Mouse (Mus musculus): Measurements from ENCODE around the gene Pank2. TPM values are rescaled to one million over a fixed set of nuclear protein-coding genes. Genes with fewer than 3 reads are reported as not detected.
"Not testable (repeated sequence)": the region's sequence is repeated elsewhere in the genome, so short reads cannot be mapped to it uniquely, and the experiment has no call there.

Pank2 gene
- polyA plus RNA-seq (2016; fragmentation: Nextera tagmentation; extraction: Ambion mirVana) = 37.1 and 37.6 TPM in 2 replicates

DNA sequence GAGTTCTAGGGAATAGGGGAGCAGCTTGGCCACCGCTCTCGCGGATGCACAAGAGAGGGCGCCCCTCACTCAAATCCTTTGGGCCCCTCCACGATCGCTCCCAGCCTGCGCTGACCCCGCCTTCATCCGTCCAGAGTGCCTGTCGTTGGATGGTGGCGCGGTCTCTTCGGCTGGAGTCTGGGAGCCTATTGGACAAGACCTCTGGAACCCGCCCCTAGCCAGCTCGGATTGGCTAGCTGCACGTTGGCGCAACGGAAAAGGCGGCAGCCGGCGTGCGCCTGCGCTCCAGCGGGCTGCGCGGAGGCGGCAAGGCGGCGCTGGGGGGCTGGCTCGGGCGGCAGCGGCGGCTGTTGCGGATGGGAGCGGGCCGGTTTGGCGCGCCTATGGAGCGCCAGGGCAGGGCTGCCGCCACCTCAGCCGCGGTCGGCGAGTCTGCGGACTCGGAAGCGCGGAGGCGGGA is at the start of gene Pank2:
TSS of gene Pank2 (plus strand) at position 283 of the 460 bp plus-strand sequence.
- no peaks in the 10 kb centered on the region for H3K9me3 ChIP-seq (replicated peaks)
- H3K4me3 ChIP-seq = peak within 1 kb of the TSS; percentile 87
- ATAC-seq (ENCODE audit: insufficient number of reproducible peaks, low FRiP score) = peak; percentile 99
- peak within 1 kb of the TSS; percentile 99 for H3K27ac ChIP-seq (ENCODE audit: poor library complexity, severe bottlenecking)
- no peaks in the 10 kb centered on the region for H3K36me3 ChIP-seq
- WGBS = 0% methylated on average over 49 of the region's 49 CpGs
- H3K4me2 ChIP-seq = peak within 1 kb of the TSS; percentile 77
- H3K9ac ChIP-seq = peak within 1 kb of the TSS; percentile 95
- H3K4me1 ChIP-seq (replicated peaks) = peaks cover 34% of the 10 kb centered on the region
- no peaks in the 10 kb centered on the region for H3K27me3 ChIP-seq (replicated peaks)

- no peak overlapping the region for H3K9ac ChIP-seq
- 66% methylated on average over 7 of the region's 7 CpGs for WGBS
- H3K36me3 ChIP-seq = peaks cover 25% of the 10 kb centered on the region
- H3K4me3 ChIP-seq = no peak overlapping the region
- no peak overlapping the region for H3K4me2 ChIP-seq
- peak; percentile 6; the same call in 1 of the 2 replicates for ATAC-seq (ENCODE audit: insufficient number of reproducible peaks, low FRiP score)
- no peaks in the 10 kb centered on the region for H3K27me3 ChIP-seq (replicated peaks)
- H3K9me3 ChIP-seq (replicated peaks) = no peaks in the 10 kb centered on the region
- H3K27ac ChIP-seq (ENCODE audit: poor library complexity, severe bottlenecking) = no peak overlapping the region
- H3K4me1 ChIP-seq (replicated peaks) = peaks cover 33% of the 10 kb centered on the region
Observed at GRCm38 (mm10) chr2:131213773-131214172, 48.5 kb upstream of the Pank2 start.

- Histone ChIP-seq H3K36me3 (peaks cover 25% of the 10 kb centered on the region), H3K4me1 (replicated peaks) (peaks cover 23% of the 10 kb centered on the region), H3K4me3 (no peak overlapping the region), H3K4me2 (no peak overlapping the region), H3K9ac (no peak overlapping the region), H3K9me3 (replicated peaks) (no peaks in the 10 kb centered on the region), H3K27ac (ENCODE audit: poor library complexity, severe bottlenecking) (no peak overlapping the region), H3K27me3 (replicated peaks) (no peaks in the 10 kb centered on the region)
- no peak for ATAC-seq (ENCODE audit: insufficient number of reproducible peaks, low FRiP score)
- WGBS = 77% methylated on average over 7 of the region's 7 CpGs
Observed at GRCm38 (mm10) chr2:131215941-131216858, 46.1 kb upstream of the Pank2 start.

GRCm38 (mm10) chr2:131220030-131220429 is 42.3 kb upstream of the Pank2 start:
- no peaks in the 10 kb centered on the region for H3K36me3 ChIP-seq
- no peak overlapping the region for H3K27ac ChIP-seq (ENCODE audit: poor library complexity, severe bottlenecking)
- H3K4me3 ChIP-seq = no peak overlapping the region
- ATAC-seq (ENCODE audit: insufficient number of reproducible peaks, low FRiP score) = no peak
- 56% methylated on average over 4 of the region's 4 CpGs for WGBS
- no peaks in the 10 kb centered on the region for H3K9me3 ChIP-seq (replicated peaks)
- H3K4me2 ChIP-seq = no peak overlapping the region
- peaks cover 11% of the 10 kb centered on the region for H3K4me1 ChIP-seq (replicated peaks)
- no peaks in the 10 kb centered on the region for H3K27me3 ChIP-seq (replicated peaks)
- H3K9ac ChIP-seq = no peak overlapping the region; the same call in 1 of the 2 replicates

DNA sequence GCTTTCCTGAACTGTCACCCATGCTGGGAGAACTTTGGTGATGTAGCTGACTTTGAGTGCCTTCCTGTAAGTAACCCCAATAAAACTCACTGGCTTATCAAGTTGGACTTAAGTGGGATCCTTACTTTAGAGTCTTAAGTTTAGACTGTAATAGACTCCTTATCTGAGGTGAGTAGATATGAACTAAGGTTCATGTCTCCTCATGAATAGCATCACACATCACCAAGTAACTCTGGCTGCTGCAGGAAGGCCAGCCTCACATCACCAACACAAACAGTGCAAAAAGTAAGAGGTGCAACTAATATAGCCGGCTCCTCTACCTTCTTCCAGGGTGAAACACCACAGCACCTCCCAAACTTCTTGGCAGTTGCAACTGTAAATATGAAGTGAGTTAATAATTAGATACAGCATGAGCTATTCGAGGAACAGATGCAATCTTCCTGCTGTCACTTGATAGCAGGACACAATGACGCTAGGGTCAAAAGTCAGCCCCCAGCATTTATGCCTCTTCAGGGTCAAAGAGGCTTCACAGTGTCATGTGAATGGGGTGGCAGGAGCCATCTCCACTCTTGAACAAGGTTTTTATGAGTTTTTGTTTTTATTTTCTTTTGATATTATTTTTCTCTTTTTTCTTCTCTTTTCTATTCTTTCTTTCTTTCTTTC is 40.3 kb upstream of the Pank2 start:
- H3K27ac ChIP-seq (ENCODE audit: poor library complexity, severe bottlenecking) = no peak overlapping the region
- no peak for ATAC-seq (ENCODE audit: insufficient number of reproducible peaks, low FRiP score)
- H3K4me2 ChIP-seq = no peak overlapping the region
- H3K4me3 ChIP-seq = no peak overlapping the region
- 52% methylated on average over 3 of the region's 3 CpGs for WGBS
- H3K9ac ChIP-seq = no peak overlapping the region
- no peaks in the 10 kb centered on the region for H3K27me3 ChIP-seq (replicated peaks)
- no peaks in the 10 kb centered on the region for H3K9me3 ChIP-seq (replicated peaks)
- H3K36me3 ChIP-seq = no peaks in the 10 kb centered on the region
- H3K4me1 ChIP-seq (replicated peaks) = peaks cover 11% of the 10 kb centered on the region

DNA sequence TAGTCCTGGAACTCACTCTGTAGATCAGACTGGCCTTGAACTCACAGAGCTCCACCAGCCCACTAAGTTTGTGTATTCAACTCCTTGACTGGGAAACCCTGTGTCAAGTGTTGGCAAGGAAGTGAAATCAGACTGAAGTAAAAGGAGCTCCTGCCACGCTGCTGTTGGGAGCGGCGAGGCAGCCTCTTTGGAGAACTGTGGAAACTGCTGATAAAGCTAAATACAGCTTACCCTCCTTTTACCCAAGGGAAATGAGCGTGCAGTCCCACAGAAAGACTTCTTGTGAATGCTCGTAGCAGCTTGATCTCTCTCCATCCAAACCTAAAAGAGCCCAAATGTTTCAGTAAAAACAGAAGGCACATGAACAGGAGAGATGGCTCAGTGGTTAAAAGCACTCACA is 39.7 kb upstream of the Pank2 start:
- WGBS = 21% methylated on average over 5 of the region's 5 CpGs
- Histone ChIP-seq H3K4me2 (no peak overlapping the region), H3K9me3 (replicated peaks) (no peaks in the 10 kb centered on the region), H3K36me3 (no peaks in the 10 kb centered on the region), H3K4me3 (no peak overlapping the region), H3K27ac (ENCODE audit: poor library complexity, severe bottlenecking) (no peak overlapping the region), H3K4me1 (replicated peaks) (peaks cover 11% of the 10 kb centered on the region), H3K27me3 (replicated peaks) (no peaks in the 10 kb centered on the region), H3K9ac (no peak overlapping the region)
- ATAC-seq (ENCODE audit: insufficient number of reproducible peaks, low FRiP score) = no peak

- no peak overlapping the region for H3K27ac ChIP-seq (ENCODE audit: poor library complexity, severe bottlenecking)
- H3K4me2 ChIP-seq = no peak overlapping the region
- H3K9me3 ChIP-seq (replicated peaks) = no peaks in the 10 kb centered on the region
- no peak overlapping the region for H3K4me3 ChIP-seq
- H3K9ac ChIP-seq = no peak overlapping the region
- H3K36me3 ChIP-seq = no peaks in the 10 kb centered on the region
- H3K4me1 ChIP-seq (replicated peaks) = peaks cover 11% of the 10 kb centered on the region
- peak; percentile 83 for ATAC-seq (ENCODE audit: insufficient number of reproducible peaks, low FRiP score)
- no peaks in the 10 kb centered on the region for H3K27me3 ChIP-seq (replicated peaks)
- WGBS = 52% methylated on average over 1 of the region's 1 CpGs
Observed at GRCm38 (mm10) chr2:131223569-131223968, 38.7 kb upstream of the Pank2 start.

DNA sequence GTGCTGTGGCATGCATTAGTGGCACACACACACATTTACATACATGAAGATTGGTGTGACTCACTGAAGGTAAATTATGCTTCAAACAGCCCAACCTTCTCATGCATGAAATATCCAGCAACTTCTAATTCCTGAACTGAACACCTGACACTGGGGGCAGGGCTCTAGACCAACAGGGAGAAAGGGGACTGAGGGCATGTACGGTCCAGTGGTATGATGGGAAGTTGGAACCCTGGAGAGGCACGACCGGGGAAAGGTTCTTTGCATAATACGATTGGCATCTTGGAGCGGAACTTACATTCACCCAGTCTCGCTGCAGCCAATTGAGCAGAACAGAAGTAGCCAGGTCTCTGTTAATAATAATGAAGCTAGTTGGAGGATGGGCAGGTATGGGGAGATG is 37.1 kb upstream of the Pank2 start:
- Histone ChIP-seq H3K36me3 (no peaks in the 10 kb centered on the region), H3K27ac (ENCODE audit: poor library complexity, severe bottlenecking) (no peak overlapping the region), H3K4me1 (replicated peaks) (peaks cover 9% of the 10 kb centered on the region), H3K4me2 (no peak overlapping the region), H3K9me3 (replicated peaks) (no peaks in the 10 kb centered on the region), H3K27me3 (replicated peaks) (no peaks in the 10 kb centered on the region), H3K9ac (no peak overlapping the region), H3K4me3 (no peak overlapping the region)
- no peak for ATAC-seq (ENCODE audit: insufficient number of reproducible peaks, low FRiP score)
- 87% methylated on average over 6 of the region's 6 CpGs for WGBS

- 69% methylated on average over 2 of the region's 2 CpGs for WGBS
- H3K4me2 ChIP-seq; H3K9me3 ChIP-seq (replicated peaks); H3K27ac ChIP-seq (ENCODE audit: poor library complexity, severe bottlenecking); H3K9ac ChIP-seq; ATAC-seq (ENCODE audit: insufficient number of reproducible peaks, low FRiP score); H3K4me3 ChIP-seq; H3K4me1 ChIP-seq (replicated peaks); H3K27me3 ChIP-seq (replicated peaks); H3K36me3 ChIP-seq: not testable (repeated sequence)
Observed at GRCm38 (mm10) chr2:131226669-131227068, 35.6 kb upstream of the Pank2 start.

DNA sequence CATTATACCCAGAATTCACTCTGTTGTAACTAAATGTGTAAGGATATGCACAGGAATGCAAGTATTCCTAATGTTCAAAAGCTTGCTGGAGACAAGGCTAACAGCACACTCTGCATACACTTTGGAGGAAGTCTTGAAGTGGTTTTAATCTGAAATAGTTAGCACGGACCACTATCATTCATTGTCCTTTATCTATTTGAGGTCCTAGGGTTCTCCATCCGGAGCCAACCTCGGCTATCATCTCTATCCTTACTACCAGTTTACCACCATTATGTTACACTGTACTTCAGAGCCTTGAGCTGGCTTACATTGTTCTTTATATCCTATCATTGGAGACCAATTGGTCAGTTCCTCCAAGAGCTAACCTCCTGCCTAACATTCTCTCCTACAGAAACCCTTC is 35.1 kb upstream of the Pank2 start:
- Histone ChIP-seq H3K4me2 (no peak overlapping the region), H3K27me3 (replicated peaks) (no peaks in the 10 kb centered on the region), H3K4me1 (replicated peaks) (peaks cover 4% of the 10 kb centered on the region), H3K9ac (no peak overlapping the region), H3K4me3 (no peak overlapping the region), H3K9me3 (replicated peaks) (no peaks in the 10 kb centered on the region), H3K36me3 (no peaks in the 10 kb centered on the region), H3K27ac (ENCODE audit: poor library complexity, severe bottlenecking) (no peak overlapping the region)
- ATAC-seq (ENCODE audit: insufficient number of reproducible peaks, low FRiP score) = no peak
- 75% methylated on average over 3 of the region's 3 CpGs for WGBS

DNA sequence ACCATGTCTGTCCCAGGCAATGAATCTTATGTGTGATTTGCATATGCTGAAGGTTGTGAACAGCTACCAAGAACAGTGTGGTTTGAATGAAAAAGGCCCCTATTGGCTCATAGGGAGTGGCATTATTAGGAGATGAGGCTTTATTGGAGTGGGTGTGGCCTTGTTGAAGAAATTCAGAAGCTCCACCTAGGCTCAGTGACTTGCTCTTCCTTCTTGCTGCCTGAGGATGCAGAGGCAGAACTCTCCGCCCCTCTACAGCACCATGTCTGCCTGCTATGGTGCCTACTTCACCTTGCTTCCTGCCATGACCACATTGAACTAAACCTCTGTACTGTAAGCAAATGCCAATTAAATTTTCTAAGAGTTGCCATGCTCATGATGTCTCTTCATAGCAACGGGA is 29.7 kb upstream of the Pank2 start:
- H3K27me3 ChIP-seq (replicated peaks) = no peaks in the 10 kb centered on the region
- peaks cover 4% of the 10 kb centered on the region for H3K36me3 ChIP-seq
- H3K4me3 ChIP-seq = no peak overlapping the region
- H3K4me2 ChIP-seq = no peak overlapping the region
- H3K4me1 ChIP-seq (replicated peaks) = peaks cover 19% of the 10 kb centered on the region
- no peak overlapping the region for H3K27ac ChIP-seq (ENCODE audit: poor library complexity, severe bottlenecking)
- 85% methylated on average over 2 of the region's 2 CpGs for WGBS
- H3K9ac ChIP-seq = no peak overlapping the region
- H3K9me3 ChIP-seq (replicated peaks) = no peaks in the 10 kb centered on the region
- no peak for ATAC-seq (ENCODE audit: insufficient number of reproducible peaks, low FRiP score)

Measured in heart, embryonic 12.5 days (tissue).